Mouse (Mus musculus): ENCODE results near the gene Fam161a. TPM values are rescaled to one million over a fixed set of nuclear protein-coding genes. Genes with fewer than 3 reads are reported as not detected.

Fam161a gene
- polyA plus RNA-seq, 1 experiment: 0.27 TPM

DNA sequence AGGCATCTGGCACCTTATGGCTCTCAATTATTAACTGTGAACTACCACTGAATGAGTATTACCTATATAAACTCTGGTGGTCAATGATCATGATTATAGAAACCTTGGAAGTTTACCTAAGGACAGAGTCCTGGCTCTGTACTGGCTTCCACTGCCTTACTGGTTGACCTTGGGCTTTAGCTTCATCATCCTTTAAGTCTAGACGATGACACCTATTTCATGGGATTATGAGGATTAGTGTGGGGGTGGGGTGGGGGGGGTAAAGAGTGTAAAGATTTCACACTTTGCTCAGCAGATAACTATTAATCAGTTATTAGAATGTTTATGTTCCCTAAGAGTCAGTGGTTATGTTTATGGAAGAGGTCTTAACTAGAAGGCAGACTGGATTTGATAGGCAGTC is 17.5 kb upstream of the Fam161a start:
- 34% methylated on average over 1 of the region's 1 CpGs for WGBS
- DNase-seq (ENCODE audit: low read depth, low spot score): no peak

GRCm38 (mm10) chr11:22990393-22991126 is 16.8 kb upstream of the Fam161a start, which contains the start of gene Cct4:
Gene Cct4, plus strand, starts transcription at chr11:22990519.
- WGBS: under 1% methylated on average over 66 of the region's 66 CpGs
- DNase-seq (ENCODE audit: low read depth, low spot score): no peak

GRCm38 (mm10) chr11:22991218-22991835 is 16.0 kb upstream of the Fam161a start:
- no peak for DNase-seq (ENCODE audit: low read depth, low spot score)
- 4% methylated on average over 14 of the region's 14 CpGs for WGBS

- 77% methylated on average over 2 of the region's 2 CpGs for WGBS
- DNase-seq (ENCODE audit: low read depth, low spot score): no peak
Measured at GRCm38 (mm10) chr11:22994271-22994670, 13.1 kb upstream of the Fam161a start.

- DNase-seq (ENCODE audit: low read depth, low spot score): no peak
- 90% methylated on average over 4 of the region's 4 CpGs for WGBS
Measured at GRCm38 (mm10) chr11:22995461-22995860, 11.9 kb upstream of the Fam161a start.

GRCm38 (mm10) chr11:22998308-22998707 is 9.0 kb upstream of the Fam161a start:
- DNase-seq (ENCODE audit: low read depth, low spot score): no peak
- 53% methylated on average over 1 of the region's 1 CpGs for WGBS

DNA sequence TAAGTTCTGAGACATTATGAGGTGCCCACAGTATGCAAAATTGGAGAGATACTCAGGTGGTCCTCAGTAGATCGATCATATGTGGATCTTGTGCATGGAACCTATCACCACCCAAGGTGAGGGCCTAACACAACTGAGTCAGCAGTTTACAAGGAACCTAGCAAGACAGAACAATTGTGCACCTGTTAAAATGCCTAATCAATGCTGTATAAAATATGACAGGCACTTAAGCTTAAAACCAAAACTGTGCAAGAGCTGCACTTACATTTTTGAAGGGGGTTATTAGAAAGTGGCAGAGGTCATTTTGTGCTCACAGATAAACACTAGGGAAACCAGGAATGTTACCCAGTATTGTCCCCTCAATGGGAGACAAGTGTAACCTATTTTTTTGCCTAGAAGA is 2.1 kb upstream of the Fam161a start:
- 86% methylated on average over 1 of the region's 1 CpGs for WGBS
- no peak for DNase-seq (ENCODE audit: low read depth, low spot score)

DNA sequence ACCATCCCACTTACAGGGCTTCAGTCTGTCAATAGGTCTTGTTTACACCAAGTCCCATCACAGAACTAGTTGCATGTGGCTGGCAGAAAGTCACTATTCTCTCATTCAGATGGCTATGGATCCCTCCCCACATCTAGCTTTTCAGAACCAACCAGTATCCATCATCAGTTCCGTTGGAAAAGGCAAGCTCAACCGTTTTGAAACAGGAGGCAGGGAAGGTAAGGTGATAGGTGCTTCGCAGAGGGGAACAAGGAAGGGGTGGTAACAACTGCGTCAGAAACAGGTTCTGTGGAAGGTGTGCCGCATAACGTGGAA is 208 bp upstream of the Fam161a start:
- no peak for DNase-seq (ENCODE audit: low read depth, low spot score)
- WGBS: 5% methylated on average over 6 of the region's 6 CpGs

- under 1% methylated on average over 40 of the region's 40 CpGs for WGBS
- peak; percentile 53 for DNase-seq (ENCODE audit: low read depth, low spot score)
Measured at GRCm38 (mm10) chr11:23008181-23008823, 971 bp downstream of the Fam161a start.

DNA sequence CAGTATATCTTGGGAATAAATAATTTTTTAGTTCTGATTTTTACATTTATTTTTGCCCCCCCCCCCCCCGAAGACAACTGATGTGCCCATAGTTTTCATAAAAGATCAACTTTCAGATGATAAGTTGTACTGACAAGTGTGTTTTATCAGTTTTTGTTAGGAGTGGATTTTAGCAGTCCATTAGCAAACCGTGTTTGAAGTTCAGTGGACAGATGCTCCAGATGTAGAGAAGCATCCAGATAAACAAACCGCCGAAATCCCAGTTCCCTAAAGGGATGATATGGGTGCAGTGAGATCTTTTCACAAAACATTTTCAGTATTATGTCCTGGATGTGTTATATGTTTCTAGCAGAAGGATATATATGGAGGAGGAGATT is 1.5 kb downstream of the Fam161a start:
- no peak for DNase-seq (ENCODE audit: low read depth, low spot score)
- 33% methylated on average over 4 of the region's 4 CpGs for WGBS

DNA sequence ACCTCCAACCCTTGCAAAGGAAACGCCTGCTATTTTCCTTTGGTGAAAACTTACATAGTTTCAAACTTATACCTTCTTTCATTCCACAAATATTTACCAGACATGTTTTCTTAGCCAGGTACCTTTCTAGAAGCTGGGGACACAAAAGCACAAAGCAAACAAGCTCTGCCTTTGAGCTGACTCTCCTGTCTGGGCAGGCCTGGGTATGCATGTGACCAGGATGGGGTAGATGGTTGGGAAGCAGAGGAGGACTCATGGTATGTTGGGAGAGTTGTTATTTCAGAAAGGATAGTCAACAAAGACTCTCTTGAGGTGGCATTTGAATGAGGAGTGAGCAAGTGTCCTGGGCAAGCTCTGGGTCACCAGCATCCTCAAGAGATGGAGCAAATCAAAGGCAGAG is 5.8 kb downstream of the Fam161a start:
- 72% methylated on average over 1 of the region's 1 CpGs for WGBS

DNA sequence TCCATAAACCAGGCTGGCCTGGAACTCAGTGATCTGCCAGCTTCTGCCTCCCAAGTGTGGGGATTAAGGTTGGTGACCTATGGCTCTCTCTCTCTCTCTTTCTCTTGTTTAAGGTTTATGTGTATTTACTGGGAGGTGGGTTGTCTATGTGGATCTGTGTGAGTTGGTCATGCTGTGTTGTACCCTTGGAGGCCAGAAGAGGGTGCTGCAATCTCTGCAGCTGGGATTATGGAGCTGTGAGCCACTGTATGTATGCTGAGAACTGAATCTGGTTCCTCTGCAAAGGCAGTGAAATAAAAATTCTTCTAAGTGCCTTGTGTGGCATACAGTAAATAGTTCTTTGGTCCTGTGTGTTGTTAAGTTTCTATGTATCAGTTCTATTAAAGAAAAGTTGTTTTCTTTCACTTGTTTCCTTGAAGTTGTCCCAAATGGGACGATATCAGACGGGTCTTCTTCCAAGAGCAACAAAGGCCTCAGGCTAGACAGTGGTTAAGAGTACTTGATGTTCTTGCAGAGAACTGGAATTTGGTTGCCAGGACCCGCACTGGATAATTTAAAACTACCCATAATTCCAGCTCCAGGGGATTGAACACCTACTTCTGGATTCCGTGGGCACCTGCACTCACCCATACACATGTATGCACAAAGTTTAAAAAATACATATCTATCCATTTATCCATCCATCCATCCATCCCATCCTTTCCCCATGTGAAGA is 6.4 kb downstream of the Fam161a start:
- WGBS: 94% methylated on average over 4 of the region's 4 CpGs
- DNase-seq (ENCODE audit: low read depth, low spot score): no peak

More for the DNA sequence above, 5.8 kb downstream of the Fam161a start:
- no peak for DNase-seq (ENCODE audit: low read depth, low spot score)

DNA sequence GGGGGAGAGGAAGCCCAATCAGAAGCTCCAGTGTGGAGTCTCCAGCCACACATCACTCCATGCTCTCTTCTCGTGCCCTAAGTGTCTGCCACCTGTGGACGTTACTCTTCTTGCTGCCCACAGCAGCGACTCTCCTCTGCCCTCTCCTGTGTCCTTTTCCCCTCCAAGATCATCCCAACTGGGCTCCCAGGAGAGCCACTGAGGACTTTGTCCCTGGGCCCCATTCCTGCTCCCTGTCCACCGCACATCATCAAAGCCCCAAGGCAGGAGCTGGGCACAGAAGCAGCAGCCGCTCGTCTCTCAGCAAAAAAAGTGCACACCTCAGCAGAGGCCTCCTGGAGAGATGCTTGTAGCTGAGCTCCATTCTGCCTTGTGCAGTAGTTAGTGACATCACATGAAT is 7.7 kb downstream of the Fam161a start:
- 80% methylated on average over 6 of the region's 6 CpGs for WGBS
- DNase-seq (ENCODE audit: low read depth, low spot score): no peak

DNA sequence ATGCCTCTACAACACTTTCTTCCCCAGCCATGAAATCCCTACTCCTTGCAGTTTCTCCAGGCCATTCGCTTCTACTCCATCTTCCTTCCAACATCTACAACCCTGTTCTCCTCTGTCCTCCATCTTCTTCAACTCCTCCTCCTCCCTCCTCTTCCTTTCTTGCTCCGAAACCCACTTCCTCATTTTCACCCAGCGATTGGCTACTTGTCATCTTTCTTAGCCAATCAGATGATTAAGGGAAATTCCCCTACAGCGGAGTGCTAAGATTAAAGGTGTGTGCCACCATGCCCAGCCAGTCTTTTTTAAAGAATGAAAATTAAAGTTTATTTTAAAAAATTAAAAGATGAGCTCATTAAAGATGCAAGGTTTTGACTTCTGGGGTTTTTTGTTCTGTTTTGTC is 10.6 kb downstream of the Fam161a start:
- no peak for DNase-seq (ENCODE audit: low read depth, low spot score)
- 90% methylated on average over 4 of the region's 4 CpGs for WGBS

DNA sequence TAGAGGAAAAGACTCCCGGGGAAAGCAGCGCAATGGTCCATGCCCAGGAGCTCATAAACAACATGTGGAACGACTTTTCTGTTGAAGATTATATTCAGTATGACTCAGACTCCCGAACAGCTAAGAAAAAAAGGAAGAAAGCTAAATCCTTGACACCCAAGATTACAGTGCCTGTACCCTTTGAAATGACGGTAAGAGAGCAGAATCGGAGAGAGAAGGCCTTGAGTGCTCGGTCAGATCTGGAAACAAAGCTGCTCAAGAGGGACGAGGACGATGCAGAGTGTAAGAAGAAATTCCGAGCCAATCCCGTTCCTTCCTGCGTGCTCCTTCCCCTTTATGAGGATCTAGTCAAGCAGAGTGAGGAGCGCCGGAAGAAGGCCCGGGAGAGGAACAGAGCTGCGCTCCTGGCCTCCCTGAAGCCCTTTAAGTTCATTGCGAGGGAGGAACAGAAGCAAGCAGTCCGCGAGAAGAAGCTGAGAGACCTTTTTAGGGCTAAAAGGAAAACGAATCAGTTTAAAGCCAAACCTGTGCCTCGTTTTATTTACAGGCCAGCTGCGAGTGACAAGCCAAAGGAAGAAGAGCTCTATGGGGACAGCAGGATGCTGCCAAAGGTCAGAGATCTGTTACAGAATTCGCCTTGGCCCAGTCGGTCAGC is 12.9 kb downstream of the Fam161a start:
- 75% methylated on average over 24 of the region's 24 CpGs for WGBS
- no peak for DNase-seq (ENCODE audit: low read depth, low spot score)

DNA sequence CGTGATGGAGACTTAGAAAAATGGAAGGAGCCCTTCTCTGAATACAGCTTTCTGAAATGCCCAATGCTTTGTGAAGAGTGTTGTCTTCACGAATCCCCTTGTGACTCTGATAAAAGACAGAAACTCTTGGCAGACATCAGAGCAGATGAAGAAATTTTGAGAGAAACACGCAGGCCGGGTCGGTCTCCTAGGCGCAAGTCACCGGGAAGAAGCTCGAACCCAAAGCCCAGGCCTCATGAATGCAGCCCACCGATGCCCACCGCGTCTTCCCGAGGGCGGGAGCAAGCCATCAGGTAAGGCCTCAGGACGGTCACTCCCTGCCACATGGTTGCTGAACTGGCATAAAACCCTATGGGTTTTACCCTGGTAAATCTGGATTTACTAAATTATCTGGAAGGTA is 13.5 kb downstream of the Fam161a start:
- DNase-seq (ENCODE audit: low read depth, low spot score): no peak
- 95% methylated on average over 14 of the region's 14 CpGs for WGBS

- no peak for DNase-seq (ENCODE audit: low read depth, low spot score)
- WGBS: 78% methylated on average over 2 of the region's 2 CpGs
Measured at GRCm38 (mm10) chr11:23023155-23023554, 15.8 kb downstream of the Fam161a start.

DNA sequence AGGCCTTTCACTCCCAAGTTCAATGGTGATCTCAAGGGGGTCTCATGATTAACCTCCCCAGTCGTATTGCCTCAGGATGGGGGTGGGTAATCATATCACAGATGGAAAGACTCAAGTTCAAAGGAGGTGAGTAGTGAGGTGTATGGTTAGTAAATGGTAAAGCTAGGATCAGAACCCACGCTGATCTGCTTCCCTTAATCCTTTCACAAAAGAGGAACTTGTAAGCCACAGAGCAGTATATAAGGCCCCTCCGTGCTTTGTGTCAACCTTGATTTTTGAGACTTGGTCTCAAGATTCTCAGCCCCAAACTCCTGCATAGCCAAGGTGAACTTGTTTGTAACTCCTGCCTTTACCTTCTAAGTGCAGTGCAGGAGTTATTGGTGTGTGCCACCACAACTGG is 16.8 kb downstream of the Fam161a start:
- WGBS: 86% methylated on average over 3 of the region's 3 CpGs
- DNase-seq (ENCODE audit: low read depth, low spot score): no peak

DNA sequence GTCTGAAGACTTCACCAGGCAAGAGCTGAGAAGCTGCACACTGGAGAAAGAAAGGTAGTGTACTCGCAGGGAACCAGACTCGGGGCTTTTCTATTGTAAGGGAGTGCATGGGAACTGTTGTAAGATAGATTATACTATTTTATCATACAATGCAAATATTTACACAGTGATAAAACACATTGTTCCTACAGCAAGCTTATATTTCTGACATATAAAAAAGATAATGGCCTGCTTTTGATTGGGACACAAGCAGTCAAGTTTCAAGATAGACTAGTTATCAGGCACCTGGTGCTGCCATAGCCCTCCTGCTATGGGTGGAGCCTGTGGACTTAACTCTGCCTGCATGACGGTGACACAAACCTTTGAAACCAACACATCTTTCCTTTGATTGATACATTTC is 21.6 kb downstream of the Fam161a start:
- 27% methylated on average over 3 of the region's 3 CpGs for WGBS
- no peak for DNase-seq (ENCODE audit: low read depth, low spot score)

DNA sequence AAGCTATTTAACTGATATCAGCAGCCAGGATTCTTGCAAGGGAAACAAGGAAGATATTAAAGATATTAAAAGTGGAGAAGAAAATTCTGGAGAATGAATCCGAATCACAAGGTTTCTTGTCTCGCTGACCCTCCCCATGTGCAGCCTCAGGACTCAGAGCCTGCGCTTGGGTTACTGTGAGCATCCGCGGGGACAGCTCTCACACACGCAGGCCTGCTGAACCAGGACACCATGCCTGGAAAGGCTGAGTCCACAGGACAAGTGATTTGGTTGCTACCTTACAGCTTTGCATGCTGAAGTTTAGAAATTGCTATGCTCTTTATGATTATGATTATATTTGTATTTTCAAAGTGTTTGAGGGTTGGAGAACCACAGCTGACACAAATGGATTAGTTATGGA is 22.1 kb downstream of the Fam161a start:
- DNase-seq (ENCODE audit: low read depth, low spot score): no peak
- WGBS: 43% methylated on average over 6 of the region's 6 CpGs

Data from large intestine, adult 2 months (tissue).